ENCODE assay signal across 7 mouse cellular contexts in genomic region chr9:102424672-102425345, GRCm38 (mm10).
DNase-seq lines count a peak whose midpoint lies in the region; ATAC-seq lines count a peak whose summit lies in the region.

No protein-coding gene starts in this region.

- DNase-seq in liver, embryonic 11.5 days (ENCODE audit: low spot score) = no peak
- peak; percentile 68 for DNase-seq in skeletal muscle tissue, adult 2 months (ENCODE audit: low read depth, low spot score)
- no peak for DNase-seq in cerebellum, adult 11-12 months
- DNase-seq in cerebellum, adult 9-11 months = no peak

- H3K27ac ChIP-seq in liver, embryonic 12.5 days = peak overlapping the region; percentile 30; the same call in 1 of the 2 replicates
- H3K27ac ChIP-seq in liver, embryonic 11.5 days (ENCODE audit: low read depth, low read length) = no peak overlapping the region
- peak overlapping the region; percentile 76; the same call in 1 of the 2 replicates for H3K27ac ChIP-seq in forebrain, embryonic 15.5 days (replicated peaks)
- no peak overlapping the region for H3K27ac ChIP-seq in intestine, embryonic 15.5 days

- H3K9ac ChIP-seq in liver, embryonic 12.5 days = no peak overlapping the region
- H3K9ac ChIP-seq in liver, embryonic 11.5 days (ENCODE audit: low read depth, low read length) = no peak overlapping the region
- H3K9ac ChIP-seq in forebrain, embryonic 15.5 days (replicated peaks) = no peak overlapping the region; the same call in 1 of the 2 replicates
- H3K9ac ChIP-seq in intestine, embryonic 15.5 days = no peak overlapping the region

- WGBS in liver, embryonic 12.5 days (ENCODE audit: insufficient replicate concordance) = 57% methylated on average over 11 of the region's 11 CpGs
- WGBS in liver, embryonic 11.5 days = 56% methylated on average over 11 of the region's 11 CpGs
- WGBS in forebrain, embryonic 15.5 days = 52% methylated on average over 11 of the region's 11 CpGs
- 53% methylated on average over 11 of the region's 11 CpGs for WGBS in intestine, embryonic 15.5 days

- H3K27me3 ChIP-seq in liver, embryonic 12.5 days (replicated peaks) = no peaks in the 10 kb centered on the region
- H3K27me3 ChIP-seq in liver, embryonic 11.5 days (replicated peaks; ENCODE audit: control insufficient read depth, insufficient read depth, low read length) = no peaks in the 10 kb centered on the region
- H3K27me3 ChIP-seq in forebrain, embryonic 15.5 days = no peaks in the 10 kb centered on the region
- H3K27me3 ChIP-seq in intestine, embryonic 15.5 days (replicated peaks) = no peaks in the 10 kb centered on the region

- no peaks in the 10 kb centered on the region for H3K9me3 ChIP-seq in liver, embryonic 12.5 days (replicated peaks)
- no peaks in the 10 kb centered on the region for H3K9me3 ChIP-seq in liver, embryonic 11.5 days (ENCODE audit: control insufficient read depth, low read length)
- no peaks in the 10 kb centered on the region for H3K9me3 ChIP-seq in forebrain, embryonic 15.5 days
- H3K9me3 ChIP-seq in intestine, embryonic 15.5 days = no peaks in the 10 kb centered on the region

- ATAC-seq in liver, embryonic 12.5 days = no peak
- no peak for ATAC-seq in liver, embryonic 11.5 days (replicated peaks; ENCODE audit: low FRiP score)
- ATAC-seq in forebrain, embryonic 15.5 days (replicated peaks) = no peak
- no peak for ATAC-seq in intestine, embryonic 15.5 days

- H3K4me2 ChIP-seq in liver, embryonic 12.5 days = peak overlapping the region; percentile 25; the same call in 1 of the 2 replicates
- H3K4me2 ChIP-seq in liver, embryonic 11.5 days = no peak overlapping the region
- peak overlapping the region; percentile 28 for H3K4me2 ChIP-seq in forebrain, embryonic 15.5 days (replicated peaks)
- peak overlapping the region; percentile 42 for H3K4me2 ChIP-seq in intestine, embryonic 15.5 days (replicated peaks)

- no peaks in the 10 kb centered on the region for H3K36me3 ChIP-seq in liver, embryonic 12.5 days
- H3K36me3 ChIP-seq in liver, embryonic 11.5 days (ENCODE audit: control insufficient read depth, insufficient read depth, low read length) = no peaks in the 10 kb centered on the region
- no peaks in the 10 kb centered on the region for H3K36me3 ChIP-seq in forebrain, embryonic 15.5 days
- H3K36me3 ChIP-seq in intestine, embryonic 15.5 days = no peaks in the 10 kb centered on the region

- no peak overlapping the region for H3K4me3 ChIP-seq in liver, embryonic 12.5 days
- no peak overlapping the region for H3K4me3 ChIP-seq in liver, embryonic 11.5 days (ENCODE audit: low read depth, low read length)
- no peak overlapping the region for H3K4me3 ChIP-seq in forebrain, embryonic 15.5 days
- 0 out of 2 replicates have a peak overlapping the region, but pooled peaks have one; percentile 4 for H3K4me3 ChIP-seq in intestine, embryonic 15.5 days (replicated peaks)

- H3K4me1 ChIP-seq in liver, embryonic 12.5 days = no peaks in the 10 kb centered on the region
- no peaks in the 10 kb centered on the region; the same call in 1 of the 2 replicates for H3K4me1 ChIP-seq in liver, embryonic 11.5 days (replicated peaks; ENCODE audit: control insufficient read depth, insufficient read depth, low read length)
- peaks cover 24% of the 10 kb centered on the region for H3K4me1 ChIP-seq in forebrain, embryonic 15.5 days
- H3K4me1 ChIP-seq in intestine, embryonic 15.5 days (replicated peaks) = peaks cover 7% of the 10 kb centered on the region; the same call in 1 of the 2 replicates

Comparison
In these comparisons a context has a peak if more than half of its experiments do, and no peak if none do; other contexts are left out.
1. H3K27ac ChIP-seq: peak in liver, embryonic 12.5 days (single experiment) and forebrain, embryonic 15.5 days (single experiment); none in liver, embryonic 11.5 days (single experiment) and intestine, embryonic 15.5 days (single experiment).